Mouse (Mus musculus) liver, embryonic 14.5 days (tissue): ENCODE data around the gene Polr3h. TPM values are rescaled to one million over a fixed set of nuclear protein-coding genes. Genes with fewer than 3 reads are reported as not detected.
A peak's percentile ranks its signal among the peaks of the same experiment; 100 is the strongest.

Experiments used
- ATAC-seq: fragments of 200-750 bp; cut with Nextera tagmentation; 2 replicates; pipeline ENCODE4 v1.8.0; 2017; ENCODE audit warnings: moderate number of reproducible peaks, mild to moderate bottlenecking, moderate library complexity; ENCODE audit not compliant: insufficient read depth
- DNase-seq, 3 experiments: peaks; one replicate each; pipeline ENCODE4 v3.0.0-alpha.2; 2012 to 2013; ENCODE audit warnings: low read depth in 3 of 3, low spot score in 3 of 3
- H3K27ac ChIP-seq: fragments of 300-500 bp; sonication (generic); 2 replicates; pipeline ENCODE4 v1.5.1; 2014; ENCODE audit warnings: moderate library complexity, mild to moderate bottlenecking, control low read depth, inconsistent platforms
- H3K27me3 ChIP-seq: fragments of 300-500 bp; sonication (generic); 2 replicates; pipeline ENCODE4 v1.6.1; 2014; ENCODE audit warnings: mild to moderate bottlenecking, low read length, moderate library complexity; ENCODE audit not compliant: control insufficient read depth, insufficient read depth
- H3K36me3 ChIP-seq: fragments of 300-500 bp; sonication (generic); replicated peaks from 2 replicates; pipeline ENCODE4 v1.6.1; 2014; ENCODE audit warnings: low read depth; ENCODE audit not compliant: control insufficient read depth, insufficient read depth
- H3K4me1 ChIP-seq, 2 experiments: fragments of 200-500 bp in 1 of 2; fragments of 300-500 bp in 1 of 2; sonication (generic) in 1 of 2; replicated peaks; 2 replicates each; pipeline ENCODE4 v1.6.1; 2012 to 2014; ENCODE audit warnings: antibody characterized with exemption in 1 of 2, inconsistent platforms in 1 of 2, low read length in 1 of 2; ENCODE audit not compliant: control insufficient read depth in 2 of 2, insufficient read depth in 2 of 2
- H3K4me2 ChIP-seq: fragments of 300-500 bp; sonication (generic); 2 replicates; pipeline ENCODE4 v1.6.1; 2014; ENCODE audit warnings: low read depth, mild to moderate bottlenecking, control low read depth, moderate library complexity
- H3K4me3 ChIP-seq, 2 experiments: fragments of 200-500 bp in 1 of 2; fragments of 300-500 bp in 1 of 2; sonication (generic) in 1 of 2; 2 replicates each; pipeline ENCODE4 v1.5.1; 2012 to 2014; ENCODE audit warnings: low read depth in 2 of 2, low read length in 2 of 2, mild to moderate bottlenecking in 2 of 2, control low read depth in 1 of 2, inconsistent platforms in 1 of 2, moderate library complexity in 1 of 2; ENCODE audit not compliant: insufficient read depth in 1 of 2
- H3K9ac ChIP-seq: fragments of 300-500 bp; sonication (generic); replicated peaks from 2 replicates; pipeline ENCODE4 v1.6.1; 2014; ENCODE audit warnings: mild to moderate bottlenecking, control low read depth, moderate library complexity
- H3K9me3 ChIP-seq: fragments of 300-500 bp; sonication (generic); 2 replicates; pipeline ENCODE4 v1.6.1; 2016; ENCODE audit warnings: low read length, mixed read lengths; ENCODE audit not compliant: control insufficient read depth
- CTCF ChIP-seq: IDR thresholded peaks from 2 replicates; pipeline ENCODE4 v1.5.1; 2016; ENCODE audit warnings: antibody characterized with exemption, low read depth, control low read depth
- EP300 ChIP-seq: IDR thresholded peaks from 2 replicates; pipeline ENCODE4 v1.6.1; 2016; ENCODE audit warnings: antibody characterized with exemption, low read depth
- WGBS: fragments of 180-500 bp; shearing (Covaris S2); extraction: QIAGEN DNeasy Blood & Tissue Kit; methylation state at CpG from one replicate; pipeline ENCODE4 v1.1.7; 2014; ENCODE audit not compliant: insufficient replicate concordance; 5-methylcytosine and 5-hydroxymethylcytosine counted together
- polyA plus RNA-seq, 2 experiments: library from polyadenylated mRNA; depleted of rRNA in 1 of 2; stranded (reverse) in 1 of 2; unstranded in 1 of 2; fragments of >200 nt; fragmentation: Nextera tagmentation in 1 of 2; extraction: Ambion mirVana in 1 of 2; gene quantifications; 2 replicates each; pipeline versions ENCODE4 v1.2.1 to v1.2.3; 2012 to 2014

The Polr3h gene
- polyA plus RNA-seq, 2 experiments = 13.7 to 68.3 TPM

DNA sequence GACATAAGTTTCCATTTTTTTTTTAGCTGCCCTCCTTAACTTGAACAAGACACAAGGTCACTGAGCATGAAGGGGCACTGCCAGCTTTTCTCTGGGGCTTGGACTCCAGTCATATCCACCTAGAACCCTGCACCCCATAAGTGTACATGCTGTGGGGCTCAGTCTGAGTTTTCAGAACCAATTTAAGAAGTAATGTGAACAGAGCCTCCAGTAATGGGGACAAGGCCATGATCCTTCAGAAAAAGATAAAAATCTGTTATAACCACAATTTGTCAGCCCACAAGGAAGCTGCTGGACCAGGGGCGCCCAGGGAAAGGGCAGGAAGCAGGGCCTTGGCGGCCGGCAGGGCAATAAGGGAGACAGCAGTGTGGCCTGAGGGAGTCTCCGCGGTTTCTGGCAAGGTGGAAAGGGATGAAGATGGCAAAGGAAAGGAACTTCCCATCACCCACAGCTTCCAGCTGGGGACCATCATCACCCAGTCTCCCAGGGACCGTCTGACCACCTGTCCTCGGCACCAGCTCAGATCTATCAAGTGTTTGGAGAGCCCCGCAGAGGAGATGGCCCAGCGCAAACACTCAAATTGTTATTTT, 73.5 kb downstream of the Polr3h start:
- H3K9ac ChIP-seq = no peak overlapping the region
- no peak overlapping the region for H3K4me3 ChIP-seq
- no peak overlapping the region for H3K4me2 ChIP-seq
- TF ChIP-seq EP300 (no peak), CTCF (no peak)
- H3K27me3 ChIP-seq = no peaks in the 10 kb centered on the region
- H3K4me1 ChIP-seq = peaks cover 5 to 9% of the 10 kb centered on the region in 2 experiments; a peak in 3 of 4 replicates
- no peak for DNase-seq
- no peak for ATAC-seq
- H3K36me3 ChIP-seq = peaks cover 31% of the 10 kb centered on the region
- WGBS = 76% methylated on average over 9 of the region's 9 CpGs
- H3K9me3 ChIP-seq = no peaks in the 10 kb centered on the region
- H3K27ac ChIP-seq = no peak overlapping the region

DNA sequence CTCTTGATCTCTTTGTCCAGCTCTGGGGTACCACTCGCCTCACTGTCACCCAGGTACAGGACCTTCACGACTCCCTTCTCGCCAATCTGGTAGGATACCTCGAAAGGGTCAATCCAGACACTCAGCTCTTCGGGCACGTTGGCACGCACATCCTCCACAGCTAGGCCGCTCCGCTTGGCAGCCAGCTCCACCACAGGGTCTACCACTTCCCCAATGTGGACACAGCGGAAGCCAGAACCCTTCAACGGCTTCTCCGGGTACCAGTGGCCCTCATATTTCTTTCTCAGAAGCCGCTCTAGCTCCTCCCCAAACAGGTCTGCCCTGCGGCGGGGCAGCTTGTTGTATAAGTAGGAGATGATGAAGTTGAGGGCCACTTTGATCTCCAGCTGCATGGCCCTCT, 74.7 kb downstream of the Polr3h start:
- no peak overlapping the region for H3K27ac ChIP-seq
- no peaks in the 10 kb centered on the region for H3K27me3 ChIP-seq
- no peak for DNase-seq
- no peaks in the 10 kb centered on the region for H3K9me3 ChIP-seq
- WGBS = 89% methylated on average over 15 of the region's 15 CpGs
- TF ChIP-seq EP300 = no peak
- TF ChIP-seq CTCF = no peak
- H3K9ac ChIP-seq = no peak overlapping the region
- no peak overlapping the region for H3K4me2 ChIP-seq
- H3K36me3 ChIP-seq = peaks cover 31% of the 10 kb centered on the region
- ATAC-seq = no peak
- H3K4me3 ChIP-seq = no peak overlapping the region
- peaks cover 4 to 9% of the 10 kb centered on the region in 2 experiments; a peak in 3 of 4 replicates for H3K4me1 ChIP-seq

DNA sequence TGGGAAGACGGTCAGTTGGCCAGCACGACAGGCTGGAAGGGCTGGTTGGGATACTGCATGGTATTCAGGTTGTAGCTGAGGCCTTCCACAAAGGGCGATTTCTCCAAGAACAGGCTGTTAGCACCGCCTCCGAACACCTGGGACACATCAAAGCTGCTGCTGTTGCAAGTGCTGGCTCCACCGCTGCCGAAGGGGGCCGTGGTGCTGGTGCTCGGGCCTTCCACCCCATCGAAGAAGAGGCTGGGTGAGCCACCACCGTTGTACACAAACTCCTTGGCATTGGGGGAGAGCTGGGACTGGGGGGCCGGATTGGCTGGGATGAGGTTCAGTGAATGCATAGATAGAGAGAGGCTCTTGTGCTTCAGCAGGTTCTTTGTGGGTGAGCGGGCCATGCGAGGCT, 75.3 kb downstream of the Polr3h start:
- H3K36me3 ChIP-seq = peaks cover 31% of the 10 kb centered on the region
- no peak for TF ChIP-seq EP300
- TF ChIP-seq CTCF = no peak

GRCm38 (mm10) chr15:81849104-81849503, 76.9 kb downstream of the Polr3h start:
- H3K9ac ChIP-seq = no peak overlapping the region
- 75% methylated on average over 9 of the region's 9 CpGs for WGBS
- H3K4me1 ChIP-seq = peaks cover 0 to 2% of the 10 kb centered on the region in 2 experiments; a peak in 1 of 4 replicates
- H3K36me3 ChIP-seq = peaks cover 27% of the 10 kb centered on the region
- H3K4me2 ChIP-seq = no peak overlapping the region
- H3K4me3 ChIP-seq = no peak overlapping the region
- H3K9me3 ChIP-seq = no peaks in the 10 kb centered on the region
- ATAC-seq (no peak), DNase-seq (no peak)
- H3K27me3 ChIP-seq = no peaks in the 10 kb centered on the region
- H3K27ac ChIP-seq = no peak overlapping the region
- TF ChIP-seq CTCF = no peak
- no peak for TF ChIP-seq EP300

More for the DNA sequence above, 75.3 kb downstream of the Polr3h start:
- Histone ChIP-seq H3K4me1 (peaks cover under 1 to 7% of the 10 kb centered on the region in 2 experiments; a peak in 3 of 4 replicates), H3K4me3 (no peak overlapping the region), H3K4me2 (no peak overlapping the region), H3K27me3 (no peaks in the 10 kb centered on the region), H3K9me3 (no peaks in the 10 kb centered on the region), H3K27ac (no peak overlapping the region), H3K9ac (no peak overlapping the region)
- 83% methylated on average over 14 of the region's 14 CpGs for WGBS
- ATAC-seq (no peak), DNase-seq (no peak)

DNA sequence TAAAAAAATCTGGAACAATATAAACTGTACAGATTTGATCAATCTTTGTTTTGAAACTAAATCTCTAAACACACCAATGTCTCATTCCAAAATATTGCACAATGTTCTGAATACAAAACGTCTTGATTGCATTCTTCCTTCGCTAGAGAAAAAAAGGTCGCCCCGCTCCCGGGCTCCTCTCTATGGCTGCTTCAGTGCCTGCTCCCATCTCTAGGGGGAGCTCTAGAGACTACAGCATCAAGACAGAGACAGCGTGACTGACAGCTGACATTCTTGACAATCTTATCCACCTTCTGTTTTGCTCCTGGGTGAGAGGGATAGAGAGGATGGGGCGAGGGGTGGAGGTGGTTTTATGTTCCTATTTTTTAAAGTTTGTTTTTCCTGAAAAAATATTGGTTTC, 77.7 kb downstream of the Polr3h start:
- no peak overlapping the region for H3K4me2 ChIP-seq
- no peak overlapping the region for H3K9ac ChIP-seq
- peak; percentile 60 to 68 (median 68) for DNase-seq
- no peaks in the 10 kb centered on the region; a peak in 1 of 4 replicates for H3K4me1 ChIP-seq
- H3K9me3 ChIP-seq = no peaks in the 10 kb centered on the region
- H3K27ac ChIP-seq = no peak overlapping the region
- TF ChIP-seq CTCF (peak; percentile 89), EP300 (no peak)
- peaks cover 26% of the 10 kb centered on the region for H3K36me3 ChIP-seq
- ATAC-seq = 0 out of 2 replicates have a peak, but pooled peaks have one; percentile 38
- no peaks in the 10 kb centered on the region for H3K27me3 ChIP-seq
- 37% methylated on average over 7 of the region's 7 CpGs for WGBS
- H3K4me3 ChIP-seq = no peak overlapping the region
